Mouse (Mus musculus): ENCODE measurements around the gene Cyp2a12. TPM values are rescaled to one million over a fixed set of nuclear protein-coding genes. Genes with fewer than 3 reads are reported as not detected.

Gene Cyp2a12
- polyA plus RNA-seq, 1 experiment = 2.1 TPM

- Histone ChIP-seq H3K4me1 (ENCODE audit: control insufficient read depth, insufficient read depth, low read length) (no peaks in the 10 kb centered on the region), H3K27ac (ENCODE audit: control insufficient read depth, insufficient read depth, low read depth, low read length, poor library complexity) (no peak overlapping the region), H3K4me3 (replicated peaks; ENCODE audit: control insufficient read depth, low read depth, low read length) (no peak overlapping the region)
- 56% methylated on average over 2 of the region's 2 CpGs for WGBS
- no peak for TF ChIP-seq POLR2A (IDR thresholded peaks at IDR 0.05; ENCODE audit: borderline replicate concordance, control insufficient read depth, low read depth, low read length)
- TF ChIP-seq CTCF (IDR thresholded peaks at IDR 0.05; ENCODE audit: control insufficient read depth, insufficient read depth, low read length) = no peak
Measured at GRCm38 (mm10) chr7:27081625-27082024, 52.7 kb downstream of the Cyp2a12 start.

Other genes with a start within 250 kb of the Cyp2a12 start
- gene Cyp2g1, start 220.2 kb upstream of the Cyp2a12 start, polyA plus RNA-seq (2011; ENCODE audit: insufficient read depth, insufficient read length, low replicate concordance, missing spikeins) = not detected in 2 replicates
- 2.3 and 22.2 TPM in 2 replicates for gene Cyp2a5, start 193.8 kb upstream of the Cyp2a12 start, polyA plus RNA-seq (2011; ENCODE audit: insufficient read depth, insufficient read length, low replicate concordance, missing spikeins)
- not detected in 2 replicates for gene Cyp2a22, start 89.7 kb upstream of the Cyp2a12 start, polyA plus RNA-seq (2011; ENCODE audit: insufficient read depth, insufficient read length, low replicate concordance, missing spikeins)
- 2.8 and 4.9 TPM in 2 replicates for gene Cyp2f2, start 90.8 kb downstream of the Cyp2a12 start, polyA plus RNA-seq (2011; ENCODE audit: insufficient read depth, insufficient read length, low replicate concordance, missing spikeins)
- not detected in 2 replicates for gene Cyp2t4, start 124.6 kb downstream of the Cyp2a12 start, polyA plus RNA-seq (2011; ENCODE audit: insufficient read depth, insufficient read length, low replicate concordance, missing spikeins)
- gene Egln2, start 137.7 kb downstream of the Cyp2a12 start, polyA plus RNA-seq (2011; ENCODE audit: insufficient read depth, insufficient read length, low replicate concordance, missing spikeins) = 50.9 and 92.5 TPM in 2 replicates
- gene Rab4b, start 149.8 kb downstream of the Cyp2a12 start, polyA plus RNA-seq (2011; ENCODE audit: insufficient read depth, insufficient read length, low replicate concordance, missing spikeins) = 35.7 and 73.7 TPM in 2 replicates
- not detected in 2 replicates for gene Gm21983, start 152.0 kb downstream of the Cyp2a12 start, polyA plus RNA-seq (2011; ENCODE audit: insufficient read depth, insufficient read length, low replicate concordance, missing spikeins)
- not detected in 2 replicates for gene Mia, start 152.1 kb downstream of the Cyp2a12 start, polyA plus RNA-seq (2011; ENCODE audit: insufficient read depth, insufficient read length, low replicate concordance, missing spikeins)
- 1.6 and 2.5 TPM in 2 replicates for gene BC024978, start 166.7 kb downstream of the Cyp2a12 start, polyA plus RNA-seq (2011; ENCODE audit: insufficient read depth, insufficient read length, low replicate concordance, missing spikeins)
- 99.4 and 100.0 TPM in 2 replicates for gene Snrpa, start 167.2 kb downstream of the Cyp2a12 start, polyA plus RNA-seq (2011; ENCODE audit: insufficient read depth, insufficient read length, low replicate concordance, missing spikeins)
- gene Itpkc, start 199.6 kb downstream of the Cyp2a12 start, polyA plus RNA-seq (2011; ENCODE audit: insufficient read depth, insufficient read length, low replicate concordance, missing spikeins) = 0.50 and 2.5 TPM in 2 replicates
- gene Coq8b, start 203.9 kb downstream of the Cyp2a12 start, polyA plus RNA-seq (2011; ENCODE audit: insufficient read depth, insufficient read length, low replicate concordance, missing spikeins) = 12.2 and 17.3 TPM in 2 replicates
- gene Numbl, start 229.4 kb downstream of the Cyp2a12 start, polyA plus RNA-seq (2011; ENCODE audit: insufficient read depth, insufficient read length, low replicate concordance, missing spikeins) = 2.4 and 3.2 TPM in 2 replicates